Mouse (Mus musculus): ENCODE results near the gene Lrrc56. TPM values are rescaled to one million over a fixed set of nuclear protein-coding genes. Genes with fewer than 3 reads are reported as not detected.

The Lrrc56 gene
- polyA plus RNA-seq, 1 experiment from 2014 or later: 4.1 TPM

- Histone ChIP-seq H3K4me3 (ENCODE audit: low read length) (peak overlapping the region; percentile 58), H3K4me1 (ENCODE audit: control insufficient read depth, insufficient read depth, low read length) (peaks cover 18% of the 10 kb centered on the region), H3K4me2 (ENCODE audit: low read depth, low read length) (peak overlapping the region; percentile 63), H3K27me3 (ENCODE audit: control insufficient read depth, insufficient read depth, low read length) (no peaks in the 10 kb centered on the region), H3K27ac (ENCODE audit: low read length) (peak overlapping the region; percentile 37), H3K9ac (ENCODE audit: low read length) (peak overlapping the region; percentile 73), H3K36me3 (ENCODE audit: control insufficient read depth, insufficient read depth) (peaks cover 4% of the 10 kb centered on the region), H3K9me3 (replicated peaks; ENCODE audit: control insufficient read depth, low read length) (no peaks in the 10 kb centered on the region)
- ATAC-seq (replicated peaks; ENCODE audit: extremely low read depth, insufficient read depth, low FRiP score): no peak
- 16% methylated on average over 7 of the region's 7 CpGs for WGBS
Measured at GRCm38 (mm10) chr7:141167901-141168517, 25.9 kb upstream of the Lrrc56 start.

GRCm38 (mm10) chr7:141168518-141168953 lies 25.4 kb upstream of the Lrrc56 start:
- Histone ChIP-seq H3K27me3 (ENCODE audit: control insufficient read depth, insufficient read depth, low read length) (no peaks in the 10 kb centered on the region), H3K27ac (ENCODE audit: low read length) (peak overlapping the region; percentile 37), H3K9ac (ENCODE audit: low read length) (peak overlapping the region; percentile 73), H3K9me3 (replicated peaks; ENCODE audit: control insufficient read depth, low read length) (no peaks in the 10 kb centered on the region), H3K4me2 (ENCODE audit: low read depth, low read length) (peak overlapping the region; percentile 63), H3K36me3 (ENCODE audit: control insufficient read depth, insufficient read depth) (0 out of 2 replicates have a peak, but pooled peaks cover 2% of the 10 kb centered on the region), H3K4me1 (ENCODE audit: control insufficient read depth, insufficient read depth, low read length) (peaks cover 22% of the 10 kb centered on the region), H3K4me3 (ENCODE audit: low read length) (peak overlapping the region; percentile 58)
- 2% methylated on average over 22 of the region's 22 CpGs for WGBS
- ATAC-seq (replicated peaks; ENCODE audit: extremely low read depth, insufficient read depth, low FRiP score): 0 out of 2 replicates have a peak, but pooled peaks have one; percentile 7

- H3K9ac ChIP-seq (ENCODE audit: low read length): no peak overlapping the region; the same call in 1 of the 2 replicates
- peaks cover 22% of the 10 kb centered on the region for H3K4me1 ChIP-seq (ENCODE audit: control insufficient read depth, insufficient read depth, low read length)
- H3K27me3 ChIP-seq (ENCODE audit: control insufficient read depth, insufficient read depth, low read length): no peaks in the 10 kb centered on the region
- H3K36me3 ChIP-seq (ENCODE audit: control insufficient read depth, insufficient read depth): no peaks in the 10 kb centered on the region
- ATAC-seq (replicated peaks; ENCODE audit: extremely low read depth, insufficient read depth, low FRiP score): no peak
- whole genome bisulfite sequencing: 55% methylated on average over 1 of the region's 1 CpGs
- no peak overlapping the region for H3K4me2 ChIP-seq (ENCODE audit: low read depth, low read length)
- no peaks in the 10 kb centered on the region for H3K9me3 ChIP-seq (replicated peaks; ENCODE audit: control insufficient read depth, low read length)
- no peak overlapping the region for H3K4me3 ChIP-seq (ENCODE audit: low read length)
- H3K27ac ChIP-seq (ENCODE audit: low read length): no peak overlapping the region
Measured at GRCm38 (mm10) chr7:141169300-141169699, 24.7 kb upstream of the Lrrc56 start.

GRCm38 (mm10) chr7:141169866-141170265 lies 24.1 kb upstream of the Lrrc56 start:
- Histone ChIP-seq H3K27ac (ENCODE audit: low read length) (no peak overlapping the region), H3K9me3 (replicated peaks; ENCODE audit: control insufficient read depth, low read length) (no peaks in the 10 kb centered on the region), H3K9ac (ENCODE audit: low read length) (no peak overlapping the region), H3K4me3 (ENCODE audit: low read length) (no peak overlapping the region), H3K36me3 (ENCODE audit: control insufficient read depth, insufficient read depth) (no peaks in the 10 kb centered on the region), H3K27me3 (ENCODE audit: control insufficient read depth, insufficient read depth, low read length) (no peaks in the 10 kb centered on the region), H3K4me1 (ENCODE audit: control insufficient read depth, insufficient read depth, low read length) (peaks cover 22% of the 10 kb centered on the region), H3K4me2 (ENCODE audit: low read depth, low read length) (no peak overlapping the region)
- ATAC-seq (replicated peaks; ENCODE audit: extremely low read depth, insufficient read depth, low FRiP score): no peak

GRCm38 (mm10) chr7:141172116-141173006 lies 21.6 kb upstream of the Lrrc56 start, which contains the start of gene Rnh1:
Rnh1 (minus strand) TSS chr7:141172857.
- peak within 1 kb of the TSS; percentile 69 for H3K4me2 ChIP-seq (ENCODE audit: low read depth, low read length)
- H3K27ac ChIP-seq (ENCODE audit: low read length): peak within 1 kb of the TSS; percentile 96
- peak within 1 kb of the TSS; percentile 77 for H3K9ac ChIP-seq (ENCODE audit: low read length)
- ATAC-seq (replicated peaks; ENCODE audit: extremely low read depth, insufficient read depth, low FRiP score): peak; percentile 97
- no peaks in the 10 kb centered on the region for H3K9me3 ChIP-seq (replicated peaks; ENCODE audit: control insufficient read depth, low read length)
- no peaks in the 10 kb centered on the region for H3K27me3 ChIP-seq (ENCODE audit: control insufficient read depth, insufficient read depth, low read length)
- H3K4me1 ChIP-seq (ENCODE audit: control insufficient read depth, insufficient read depth, low read length): peaks cover 24% of the 10 kb centered on the region
- 3% methylated on average over 55 of the region's 55 CpGs for WGBS
- peak within 1 kb of the TSS; percentile 61 for H3K4me3 ChIP-seq (ENCODE audit: low read length)
- no peaks in the 10 kb centered on the region for H3K36me3 ChIP-seq (ENCODE audit: control insufficient read depth, insufficient read depth)

GRCm38 (mm10) chr7:141173323-141173850 lies 20.6 kb upstream of the Lrrc56 start:
- Histone ChIP-seq H3K4me2 (ENCODE audit: low read depth, low read length) (peak overlapping the region; percentile 69), H3K36me3 (ENCODE audit: control insufficient read depth, insufficient read depth) (no peaks in the 10 kb centered on the region), H3K27ac (ENCODE audit: low read length) (peak overlapping the region; percentile 96), H3K4me1 (ENCODE audit: control insufficient read depth, insufficient read depth, low read length) (peaks cover 17% of the 10 kb centered on the region), H3K4me3 (ENCODE audit: low read length) (peak overlapping the region; percentile 61), H3K9ac (ENCODE audit: low read length) (peak overlapping the region; percentile 77), H3K27me3 (ENCODE audit: control insufficient read depth, insufficient read depth, low read length) (no peaks in the 10 kb centered on the region; the same call in 1 of the 2 replicates), H3K9me3 (replicated peaks; ENCODE audit: control insufficient read depth, low read length) (no peaks in the 10 kb centered on the region)
- WGBS: 85% methylated on average over 5 of the region's 5 CpGs
- ATAC-seq (replicated peaks; ENCODE audit: extremely low read depth, insufficient read depth, low FRiP score): no peak

- Histone ChIP-seq H3K4me2 (ENCODE audit: low read depth, low read length) (no peak overlapping the region), H3K27ac (ENCODE audit: low read length) (no peak overlapping the region), H3K4me3 (ENCODE audit: low read length) (no peak overlapping the region), H3K4me1 (ENCODE audit: control insufficient read depth, insufficient read depth, low read length) (peaks cover 8% of the 10 kb centered on the region), H3K9me3 (replicated peaks; ENCODE audit: control insufficient read depth, low read length) (no peaks in the 10 kb centered on the region), H3K36me3 (ENCODE audit: control insufficient read depth, insufficient read depth) (no peaks in the 10 kb centered on the region), H3K9ac (ENCODE audit: low read length) (no peak overlapping the region), H3K27me3 (ENCODE audit: control insufficient read depth, insufficient read depth, low read length) (no peaks in the 10 kb centered on the region; the same call in 1 of the 2 replicates)
- WGBS: 85% methylated on average over 4 of the region's 4 CpGs
- no peak for ATAC-seq (replicated peaks; ENCODE audit: extremely low read depth, insufficient read depth, low FRiP score)
Measured at GRCm38 (mm10) chr7:141175068-141175467, 18.9 kb upstream of the Lrrc56 start.

- Histone ChIP-seq H3K36me3 (ENCODE audit: control insufficient read depth, insufficient read depth) (no peaks in the 10 kb centered on the region), H3K4me2 (ENCODE audit: low read depth, low read length) (no peak overlapping the region), H3K27ac (ENCODE audit: low read length) (no peak overlapping the region), H3K4me1 (ENCODE audit: control insufficient read depth, insufficient read depth, low read length) (peaks cover 8% of the 10 kb centered on the region), H3K9ac (ENCODE audit: low read length) (0 out of 2 replicates have a peak overlapping the region, but pooled peaks have one; percentile 26), H3K27me3 (ENCODE audit: control insufficient read depth, insufficient read depth, low read length) (no peaks in the 10 kb centered on the region; the same call in 1 of the 2 replicates), H3K9me3 (replicated peaks; ENCODE audit: control insufficient read depth, low read length) (no peaks in the 10 kb centered on the region), H3K4me3 (ENCODE audit: low read length) (no peak overlapping the region)
- no peak for ATAC-seq (replicated peaks; ENCODE audit: extremely low read depth, insufficient read depth, low FRiP score)
- WGBS: 2% methylated on average over 8 of the region's 8 CpGs
Measured at GRCm38 (mm10) chr7:141176173-141176572, 17.8 kb upstream of the Lrrc56 start.

Measured in heart, embryonic 16.5 days (tissue).